Mouse (Mus musculus) urinary bladder, postnatal 0 days (tissue): ENCODE measurements around the gene C130079G13Rik. TPM values are rescaled to one million over a fixed set of nuclear protein-coding genes. Genes with fewer than 3 reads are reported as not detected.

Source experiments
- polyA plus RNA-seq: library from polyadenylated mRNA; unstranded; fragments of >200 nt; fragmentation: Nextera tagmentation; extraction: Ambion mirVana; gene quantifications from 2 replicates; pipeline ENCODE4 v1.2.1, GENCODE M21; 2015

Gene C130079G13Rik
- not detected in 2 replicates for polyA plus RNA-seq

DNA sequence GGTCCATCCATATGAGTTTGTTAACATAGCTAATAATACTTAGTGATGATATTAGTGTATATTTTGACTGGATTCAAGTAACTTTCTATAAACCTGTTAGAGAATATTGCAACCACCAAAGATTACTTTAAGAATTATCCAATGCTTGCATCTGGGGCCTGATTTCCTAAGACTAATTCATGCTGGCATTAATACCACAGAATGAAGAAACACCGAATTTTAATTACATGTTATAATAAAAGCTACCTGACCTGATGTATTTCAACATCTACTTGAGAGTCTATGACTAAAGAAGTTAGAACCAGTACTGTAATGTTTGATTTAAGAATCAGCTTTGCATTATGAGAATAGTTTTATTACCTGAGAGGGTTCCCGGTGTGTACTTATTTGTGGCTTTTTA lies at the start of gene C130079G13Rik:
Gene C130079G13Rik, plus strand, starts transcription at position 301 of the 400 bp plus-strand sequence.

Other genes starting within 250 kb of the C130079G13Rik start
- gene Gm5538, start 195.4 kb upstream of the C130079G13Rik start, polyA plus RNA-seq = not detected in 2 replicates
- not detected in 2 replicates for gene Gm8298, start 64.2 kb upstream of the C130079G13Rik start, polyA plus RNA-seq
- gene Aadacl2, start 81.5 kb downstream of the C130079G13Rik start, polyA plus RNA-seq = not detected in 2 replicates
- 0.43 TPM in 1 of 2 replicates, not detected in the other for gene Aadac, start 100.5 kb downstream of the C130079G13Rik start, polyA plus RNA-seq
- gene Sucnr1, start 156.7 kb downstream of the C130079G13Rik start, polyA plus RNA-seq = 0.07 TPM in 1 of 2 replicates, not detected in the other